Mouse (Mus musculus) bone marrow, adult 2 months (tissue): ENCODE data around the gene Cuedc2.

Experiments used
- CTCF ChIP-seq: fragments of 200-500 bp; IDR thresholded peaks from 2 replicates; pipeline ENCODE4 v1.5.1; 2011; ENCODE audit warnings: low read length, control low read depth; ENCODE audit not compliant: control insufficient read depth, insufficient read depth
- POLR2A ChIP-seq: fragments of 200-500 bp; IDR thresholded peaks from 2 replicates; pipeline ENCODE4 v1.6.1; 2011; ENCODE audit warnings: low read depth, mild to moderate bottlenecking, control low read depth, low read length, borderline replicate concordance; ENCODE audit not compliant: control insufficient read depth

DNA sequence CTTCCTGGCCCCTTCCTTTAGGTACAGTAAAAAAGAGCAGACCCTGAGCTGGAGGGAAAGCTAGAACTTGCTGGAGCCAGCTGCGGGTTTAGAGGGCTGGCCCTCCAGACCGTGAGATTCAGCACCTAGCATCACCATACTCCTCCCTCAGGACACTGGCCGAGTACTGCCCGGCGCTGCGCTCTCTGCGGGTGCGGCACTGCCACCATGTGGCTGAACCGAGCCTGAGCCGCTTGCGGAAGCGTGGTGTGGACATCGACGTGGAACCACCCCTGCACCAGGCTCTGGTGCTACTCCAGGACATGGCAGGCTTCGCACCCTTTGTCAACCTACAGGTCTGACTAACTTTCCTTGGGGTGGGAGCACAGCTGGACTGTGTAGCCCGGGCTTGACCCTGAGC lies 8.6 kb downstream of the Cuedc2 start:
- TF ChIP-seq CTCF (peak; percentile 99), POLR2A (peak; percentile 43; the same call in 1 of the 2 replicates)
